Mouse (Mus musculus) intestine, embryonic 14.5 days (tissue): ENCODE results near the gene Ube2j1. TPM values are rescaled to one million over a fixed set of nuclear protein-coding genes. Genes with fewer than 3 reads are reported as not detected.
A peak's percentile ranks its signal among the peaks of the same experiment; 100 is the strongest.

Experiments
- ATAC-seq: fragments of 200-750 bp; cut with Nextera tagmentation; replicated peaks from 2 replicates; pipeline ENCODE4 v1.8.0; 2017; ENCODE audit warnings: low read depth, moderate number of reproducible peaks, moderate TSS enrichment, moderate library complexity; ENCODE audit not compliant: low FRiP score, low TSS enrichment
- DNase-seq: peaks from one replicate; pipeline ENCODE4 v3.0.0-alpha.2; 2018; ENCODE audit warnings: low spot score
- H3K27ac ChIP-seq: fragments of 300-500 bp; sonication (generic); 2 replicates; pipeline ENCODE4 v1.5.1; 2014; ENCODE audit warnings: low read depth, mild to moderate bottlenecking, control low read depth
- H3K27me3 ChIP-seq: fragments of 300-500 bp; sonication (generic); replicated peaks from 2 replicates; pipeline ENCODE4 v1.6.1; 2014; ENCODE audit warnings: low read length, control low read depth; ENCODE audit not compliant: control insufficient read depth, insufficient read depth
- H3K36me3 ChIP-seq: fragments of 300-500 bp; sonication (generic); 2 replicates; pipeline ENCODE4 v1.6.1; 2014; ENCODE audit warnings: low read length, control low read depth; ENCODE audit not compliant: control insufficient read depth, insufficient read depth
- H3K4me1 ChIP-seq: fragments of 300-500 bp; sonication (generic); replicated peaks from 2 replicates; pipeline ENCODE4 v1.6.1; 2014; ENCODE audit warnings: low read length, control low read depth, mixed read lengths; ENCODE audit not compliant: control insufficient read depth, insufficient read depth
- H3K4me2 ChIP-seq: fragments of 300-500 bp; sonication (generic); 2 replicates; pipeline ENCODE4 v1.6.1; 2014; ENCODE audit warnings: low read length
- H3K4me3 ChIP-seq: fragments of 300-500 bp; sonication (generic); 2 replicates; pipeline ENCODE4 v1.5.1; 2014; ENCODE audit warnings: low read depth, low read length, control low read depth, mixed read lengths
- H3K9ac ChIP-seq: fragments of 300-500 bp; sonication (generic); 2 replicates; pipeline ENCODE4 v1.6.1; 2014; ENCODE audit warnings: mild to moderate bottlenecking, low read length
- H3K9me3 ChIP-seq: fragments of 300-500 bp; sonication (generic); 2 replicates; pipeline ENCODE4 v1.6.1; 2016; ENCODE audit warnings: low read length, control low read depth; ENCODE audit not compliant: control insufficient read depth
- WGBS: fragments of 180-500 bp; shearing (Covaris S2); extraction: QIAGEN DNeasy Blood & Tissue Kit; methylation state at CpG from one replicate; pipeline ENCODE4 v1.1.7; 2014; 5-methylcytosine and 5-hydroxymethylcytosine counted together
- polyA plus RNA-seq: library from polyadenylated mRNA; unstranded; fragments of >200 nt; fragmentation: Nextera tagmentation; extraction: Ambion mirVana; gene quantifications from 2 replicates; pipeline ENCODE4 v1.2.1, GENCODE M21; 2014

The Ube2j1 gene
- polyA plus RNA-seq, 1 experiment from 2014 or later: 39.7 TPM

DNA sequence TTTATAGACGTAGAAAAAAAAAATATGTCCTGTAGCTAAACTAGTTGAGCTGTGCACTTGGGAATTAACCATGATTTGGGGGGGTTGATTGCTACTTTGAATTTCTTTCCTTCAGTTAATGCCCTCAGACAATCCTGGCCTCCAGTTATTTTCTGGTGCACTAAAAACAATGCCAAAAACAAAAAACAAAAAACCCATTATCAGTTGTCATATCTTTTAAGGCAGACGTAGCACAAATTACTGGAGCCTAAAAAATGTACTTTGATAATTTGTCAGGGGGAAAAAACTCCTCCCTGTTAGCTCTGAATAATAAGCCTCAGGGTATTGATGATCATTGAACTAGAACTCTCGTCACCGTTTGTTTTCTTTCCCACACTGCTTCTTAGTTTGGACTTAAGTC lies 829 bp downstream of the Ube2j1 start:
- no peak for DNase-seq
- peak overlapping the region; percentile 84 for H3K4me3 ChIP-seq
- peak overlapping the region; percentile 93 for H3K9ac ChIP-seq
- H3K36me3 ChIP-seq: peaks cover 22% of the 10 kb centered on the region
- peaks cover 22% of the 10 kb centered on the region for H3K4me1 ChIP-seq
- H3K27ac ChIP-seq: peak overlapping the region; percentile 94; the same call in 1 of the 2 replicates
- H3K9me3 ChIP-seq: no peaks in the 10 kb centered on the region
- H3K27me3 ChIP-seq: no peaks in the 10 kb centered on the region
- no peak for ATAC-seq
- peak overlapping the region; percentile 74 for H3K4me2 ChIP-seq
- WGBS: 23% methylated on average over 4 of the region's 4 CpGs

- H3K4me2 ChIP-seq: no peak overlapping the region; the same call in 1 of the 2 replicates
- peaks cover 24% of the 10 kb centered on the region; the same call in 1 of the 2 replicates for H3K36me3 ChIP-seq
- DNase-seq (no peak), ATAC-seq (no peak)
- H3K27ac ChIP-seq: no peak overlapping the region
- peaks cover 22% of the 10 kb centered on the region for H3K4me1 ChIP-seq
- H3K4me3 ChIP-seq: no peak overlapping the region
- H3K9ac ChIP-seq: no peak overlapping the region
- WGBS: 59% methylated on average over 6 of the region's 6 CpGs
- no peaks in the 10 kb centered on the region for H3K9me3 ChIP-seq
- no peaks in the 10 kb centered on the region for H3K27me3 ChIP-seq
Observed at GRCm38 (mm10) chr4:33033515-33033914, 2.3 kb downstream of the Ube2j1 start.

- H3K9me3 ChIP-seq: no peaks in the 10 kb centered on the region
- DNase-seq: no peak
- H3K27me3 ChIP-seq: no peaks in the 10 kb centered on the region
- H3K27ac ChIP-seq: no peak overlapping the region
- no peak overlapping the region for H3K9ac ChIP-seq
- WGBS: 76% methylated on average over 4 of the region's 4 CpGs
- H3K36me3 ChIP-seq: peaks cover 77% of the 10 kb centered on the region
- no peak overlapping the region for H3K4me3 ChIP-seq
- no peak for ATAC-seq
- no peak overlapping the region for H3K4me2 ChIP-seq
- H3K4me1 ChIP-seq: no peaks in the 10 kb centered on the region
Observed at GRCm38 (mm10) chr4:33039826-33040225, 8.6 kb downstream of the Ube2j1 start.

GRCm38 (mm10) chr4:33049601-33050000 lies 18.4 kb downstream of the Ube2j1 start:
- no peak overlapping the region for H3K27ac ChIP-seq
- 94% methylated on average over 11 of the region's 11 CpGs for WGBS
- H3K9ac ChIP-seq: no peak overlapping the region
- DNase-seq (peak; percentile 27), ATAC-seq (no peak)
- H3K9me3 ChIP-seq: no peaks in the 10 kb centered on the region
- no peaks in the 10 kb centered on the region for H3K4me1 ChIP-seq
- H3K4me3 ChIP-seq: no peak overlapping the region
- no peak overlapping the region for H3K4me2 ChIP-seq
- no peaks in the 10 kb centered on the region for H3K27me3 ChIP-seq
- peaks cover 81% of the 10 kb centered on the region for H3K36me3 ChIP-seq

DNA sequence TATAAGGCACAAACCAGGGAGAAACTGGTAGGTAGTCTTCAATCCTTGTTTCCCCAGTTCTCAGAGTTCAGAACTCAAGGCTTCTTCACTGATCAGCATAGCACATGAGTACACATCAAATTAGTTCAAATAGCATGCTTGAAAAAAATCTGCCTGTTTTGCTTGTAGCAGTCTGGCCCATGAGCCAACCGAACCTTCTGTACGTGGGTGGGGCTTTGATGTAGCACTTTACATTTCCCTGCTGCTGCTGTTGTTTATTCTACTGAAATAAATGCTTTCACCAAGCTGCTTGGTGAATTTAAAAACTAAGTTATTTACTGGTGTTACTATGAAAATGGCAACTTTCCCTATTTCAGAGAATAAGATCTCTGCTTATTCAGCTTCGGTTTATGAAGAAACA lies 20.8 kb downstream of the Ube2j1 start:
- Histone ChIP-seq H3K9ac (no peak overlapping the region), H3K4me2 (no peak overlapping the region), H3K4me1 (no peaks in the 10 kb centered on the region), H3K27ac (no peak overlapping the region), H3K27me3 (no peaks in the 10 kb centered on the region), H3K36me3 (peaks cover 57% of the 10 kb centered on the region), H3K9me3 (no peaks in the 10 kb centered on the region), H3K4me3 (no peak overlapping the region)
- ATAC-seq (no peak), DNase-seq (no peak)
- WGBS: 78% methylated on average over 3 of the region's 3 CpGs

DNA sequence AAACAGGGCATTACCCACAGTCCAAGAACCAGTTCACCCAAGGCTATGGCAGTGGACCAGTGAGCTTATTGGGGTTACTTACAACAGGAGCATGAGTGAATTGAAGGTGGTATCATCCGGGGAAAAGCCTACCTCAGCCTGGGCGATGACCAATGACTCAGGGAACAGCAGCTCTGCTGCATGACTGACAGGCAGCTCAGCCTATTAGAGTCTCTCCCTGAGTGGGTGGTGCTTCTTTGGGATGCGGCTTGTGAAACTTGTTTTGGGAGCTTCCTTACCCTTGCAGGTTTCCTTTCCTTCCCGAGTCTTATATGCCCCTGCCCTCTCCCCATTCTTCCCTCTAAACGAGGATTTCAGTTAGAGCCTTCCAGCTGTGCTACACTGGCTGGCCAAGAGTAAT lies 21.4 kb downstream of the Ube2j1 start:
- 94% methylated on average over 5 of the region's 5 CpGs for WGBS
- H3K4me3 ChIP-seq: no peak overlapping the region
- no peak overlapping the region for H3K9ac ChIP-seq
- H3K4me2 ChIP-seq: no peak overlapping the region
- ATAC-seq (no peak), DNase-seq (peak; percentile 47)
- no peaks in the 10 kb centered on the region for H3K9me3 ChIP-seq
- no peaks in the 10 kb centered on the region for H3K4me1 ChIP-seq
- H3K27me3 ChIP-seq: no peaks in the 10 kb centered on the region
- peaks cover 51% of the 10 kb centered on the region for H3K36me3 ChIP-seq
- no peak overlapping the region for H3K27ac ChIP-seq

GRCm38 (mm10) chr4:33054426-33054825 lies 23.2 kb downstream of the Ube2j1 start:
- Histone ChIP-seq H3K4me2 (no peak overlapping the region), H3K4me1 (no peaks in the 10 kb centered on the region), H3K9ac (no peak overlapping the region), H3K4me3 (no peak overlapping the region), H3K9me3 (no peaks in the 10 kb centered on the region), H3K27ac (no peak overlapping the region), H3K36me3 (peaks cover 35% of the 10 kb centered on the region), H3K27me3 (no peaks in the 10 kb centered on the region)
- ATAC-seq (no peak), DNase-seq (no peak)

- DNase-seq: no peak
Observed at GRCm38 (mm10) chr4:33056317-33056716, 25.1 kb downstream of the Ube2j1 start.

GRCm38 (mm10) chr4:33057890-33058687 lies 26.9 kb downstream of the Ube2j1 start:
- H3K4me3 ChIP-seq: no peak overlapping the region
- ATAC-seq (no peak), DNase-seq (no peak)
- WGBS: 74% methylated on average over 11 of the region's 11 CpGs
- no peaks in the 10 kb centered on the region for H3K9me3 ChIP-seq
- H3K27me3 ChIP-seq: no peaks in the 10 kb centered on the region
- no peak overlapping the region for H3K4me2 ChIP-seq
- peaks cover 3% of the 10 kb centered on the region; the same call in 1 of the 2 replicates for H3K4me1 ChIP-seq
- H3K36me3 ChIP-seq: no peaks in the 10 kb centered on the region
- no peak overlapping the region for H3K27ac ChIP-seq
- H3K9ac ChIP-seq: no peak overlapping the region

More at GRCm38 (mm10) chr4:33056317-33056716, 25.1 kb downstream of the Ube2j1 start:
- no peaks in the 10 kb centered on the region for H3K9me3 ChIP-seq
- no peak overlapping the region for H3K9ac ChIP-seq
- H3K4me3 ChIP-seq: no peak overlapping the region
- H3K4me2 ChIP-seq: no peak overlapping the region
- H3K36me3 ChIP-seq: peaks cover 16% of the 10 kb centered on the region
- WGBS: 85% methylated on average over 1 of the region's 1 CpGs
- peaks cover 3% of the 10 kb centered on the region; the same call in 1 of the 2 replicates for H3K4me1 ChIP-seq
- H3K27ac ChIP-seq: no peak overlapping the region
- ATAC-seq: no peak
- H3K27me3 ChIP-seq: no peaks in the 10 kb centered on the region
